Mouse (Mus musculus): ENCODE data around the gene Gmfb.

DNA sequence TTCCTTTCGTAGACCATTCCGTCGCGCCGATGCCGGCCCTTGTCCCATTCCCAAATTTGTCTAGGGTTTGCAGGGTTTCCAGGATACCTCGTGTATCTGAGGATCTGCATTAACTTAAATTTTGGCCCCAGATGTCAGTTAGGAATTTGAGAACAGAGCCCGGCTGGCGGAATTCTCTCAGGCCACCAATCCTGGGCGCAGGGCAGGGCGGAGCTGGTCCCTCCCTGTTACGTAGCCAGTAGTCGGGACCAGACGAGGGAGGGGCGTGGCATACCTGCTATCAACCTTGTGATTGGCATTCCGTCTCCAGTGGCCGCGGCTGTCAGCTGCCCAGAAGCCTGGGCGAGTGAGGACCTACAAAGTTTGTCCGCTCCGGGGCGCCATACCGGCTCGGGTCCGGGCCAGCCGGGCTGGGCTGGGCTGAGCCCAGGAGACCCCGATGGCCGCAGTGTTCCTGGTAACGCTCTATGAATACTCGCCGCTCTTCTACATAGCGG is 9.8 kb upstream of the Gmfb start, which contains the start of gene Cgrrf1:
- TF ChIP-seq POLR2A (IDR thresholded peaks at IDR 0.05; ENCODE audit: borderline replicate concordance, control insufficient read depth, low read depth, low read length) = peak; percentile 89
- no peak for TF ChIP-seq CTCF (IDR thresholded peaks at IDR 0.05; ENCODE audit: control insufficient read depth, insufficient read depth, low read length)
